Mouse (Mus musculus) frontal cortex, postnatal 36 days (tissue): Measurements from ENCODE around the gene Cemip2.
A peak's percentile ranks its signal among the peaks of the same experiment; 100 is the strongest.
"Not testable (repeated sequence)": the region's sequence is repeated elsewhere in the genome, so short reads cannot be mapped to it uniquely, and the experiment has no call there.

Experiments
- DNase-seq, 2 experiments: peaks; one replicate each; pipeline ENCODE4 v3.0.0; 2022; ENCODE audit warnings: low spot score in 2 of 2

The Cemip2 gene

DNA sequence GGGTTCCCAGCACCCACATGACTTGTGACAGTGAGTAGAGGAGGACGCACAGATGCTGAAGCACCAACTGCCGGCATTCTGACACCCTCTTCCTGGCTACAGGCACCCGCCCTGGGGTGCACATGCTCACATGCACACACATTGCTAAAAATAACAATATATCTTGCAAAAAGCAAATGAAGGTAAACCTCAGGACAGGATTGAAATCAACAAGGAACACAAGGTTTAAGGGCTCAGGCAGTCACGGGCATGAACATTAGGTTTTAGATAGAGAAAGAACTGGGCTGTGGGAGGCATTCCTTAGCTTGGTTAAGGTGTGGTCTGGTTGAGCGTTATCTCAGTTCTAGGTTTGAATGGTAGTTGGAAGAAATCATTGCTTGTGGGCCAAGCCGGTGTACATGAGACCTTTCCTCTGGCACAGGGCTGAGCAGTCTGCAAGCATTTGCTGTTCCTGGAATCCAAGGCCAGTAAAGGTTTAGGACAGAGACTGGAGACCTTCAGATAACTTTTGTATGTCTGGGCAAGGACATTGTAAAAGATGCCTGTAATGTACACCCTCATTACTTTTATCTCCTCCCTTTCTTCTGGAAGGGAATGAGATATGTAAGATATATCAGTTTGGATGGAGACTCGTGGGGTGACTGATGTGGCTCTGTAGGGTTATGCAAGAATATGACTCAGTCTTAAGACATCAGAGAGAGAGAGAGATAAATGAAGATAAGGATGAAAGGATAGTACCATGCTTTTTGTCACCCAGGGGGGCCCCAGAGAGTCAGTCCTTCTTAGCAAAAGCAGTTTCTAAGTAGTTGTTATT is 87.3 kb downstream of the Cemip2 start:
- DNase-seq = no peak

DNA sequence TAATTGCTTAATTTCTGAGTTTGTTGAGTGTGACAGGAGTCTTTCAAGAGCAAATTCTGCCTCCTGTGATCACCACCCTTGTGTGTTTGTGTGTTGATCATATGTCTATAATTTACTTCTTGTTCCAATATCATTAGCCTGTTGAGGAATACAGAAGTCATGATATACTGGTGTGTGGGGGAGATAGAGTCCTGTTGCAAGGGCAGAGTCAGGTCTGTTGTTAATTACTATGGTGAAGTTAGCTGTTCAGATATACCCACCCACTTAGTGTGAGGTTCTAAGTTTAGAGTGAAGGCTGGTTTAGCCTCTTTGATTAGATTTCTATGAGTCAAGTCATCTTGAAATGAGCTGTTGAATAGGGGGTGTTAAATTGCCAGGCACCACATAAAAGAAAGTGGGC is 88.0 kb downstream of the Cemip2 start:
- DNase-seq = no peak

DNA sequence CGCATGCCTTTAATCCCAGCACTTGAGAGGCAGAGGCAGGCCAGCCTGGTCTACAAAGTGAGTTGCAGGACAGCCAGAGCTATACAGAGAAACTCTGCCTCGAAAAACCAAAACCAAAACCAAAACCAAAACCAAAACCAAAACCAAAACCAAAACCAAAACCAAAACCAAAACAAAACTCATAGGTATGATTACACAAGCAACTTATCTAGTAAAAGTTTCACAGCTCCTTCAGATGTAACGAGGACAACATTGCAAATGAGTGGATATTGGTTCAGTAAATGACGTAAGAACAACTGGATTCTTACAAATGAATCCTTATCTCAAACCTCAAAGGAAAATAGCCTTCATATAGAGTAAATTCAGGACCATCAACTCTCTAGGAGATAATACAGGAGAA is 88.6 kb downstream of the Cemip2 start:
- not testable (repeated sequence) for DNase-seq

DNA sequence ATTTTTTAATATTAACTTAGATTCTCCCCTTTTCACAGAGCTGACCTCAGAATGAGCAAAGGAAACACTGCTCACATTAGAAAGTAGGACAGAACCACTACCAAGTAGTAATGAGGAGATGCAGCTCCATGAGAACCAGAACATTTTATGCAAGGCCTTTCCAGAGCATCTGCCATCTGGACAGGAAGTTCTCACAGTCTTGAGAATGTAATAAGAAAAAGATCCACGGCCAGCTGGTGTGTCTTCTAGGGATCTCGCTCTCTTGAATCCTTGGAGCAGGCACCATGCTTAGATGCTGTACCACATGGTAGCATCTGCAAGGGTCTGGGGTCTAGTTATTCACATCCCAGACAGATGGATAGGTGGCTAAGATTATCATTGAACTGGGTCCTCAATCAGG is 90.3 kb downstream of the Cemip2 start:
- peak in 1 of 2 experiments; percentile 15 for DNase-seq

DNA sequence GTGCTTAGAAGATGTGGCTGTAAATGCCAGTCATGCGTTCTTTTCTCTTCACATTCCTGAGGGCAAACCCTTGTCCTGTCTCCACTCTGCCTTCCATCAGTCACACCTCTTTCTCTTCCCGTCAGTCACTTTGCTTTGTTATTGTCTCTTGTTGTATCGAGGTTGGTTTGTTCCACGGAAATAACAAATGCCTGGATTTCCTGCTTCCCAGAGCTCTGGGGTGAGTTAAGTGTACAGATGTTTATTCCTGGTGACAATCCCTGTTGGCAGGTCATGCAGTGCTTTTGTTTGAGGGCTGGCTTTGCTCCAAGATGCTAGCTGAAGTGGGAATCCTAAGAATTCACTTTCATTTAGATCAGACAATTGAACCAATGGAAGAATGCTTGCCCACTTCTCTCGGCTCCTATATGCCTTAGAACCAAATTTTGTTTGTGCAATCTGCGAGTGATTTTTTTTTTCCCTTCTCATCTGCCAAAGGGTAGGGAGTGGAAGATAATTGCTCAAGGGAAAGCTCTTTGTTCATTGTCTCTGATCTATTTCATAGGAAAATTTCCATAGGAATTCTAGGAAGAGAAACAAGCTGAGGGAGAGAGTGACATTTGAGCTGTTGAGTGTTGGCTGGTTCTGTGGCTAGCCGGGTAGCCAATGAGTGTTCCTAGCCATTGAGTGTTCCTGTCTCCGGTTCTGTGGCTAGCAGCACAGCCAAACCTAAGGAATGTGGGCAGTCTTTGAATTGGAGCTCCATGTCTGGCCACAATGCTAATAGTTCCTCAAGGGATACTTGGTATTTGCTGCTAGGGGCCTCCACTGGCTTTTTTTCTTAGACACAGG is 104.2 kb downstream of the Cemip2 start:
- no peak for DNase-seq

DNA sequence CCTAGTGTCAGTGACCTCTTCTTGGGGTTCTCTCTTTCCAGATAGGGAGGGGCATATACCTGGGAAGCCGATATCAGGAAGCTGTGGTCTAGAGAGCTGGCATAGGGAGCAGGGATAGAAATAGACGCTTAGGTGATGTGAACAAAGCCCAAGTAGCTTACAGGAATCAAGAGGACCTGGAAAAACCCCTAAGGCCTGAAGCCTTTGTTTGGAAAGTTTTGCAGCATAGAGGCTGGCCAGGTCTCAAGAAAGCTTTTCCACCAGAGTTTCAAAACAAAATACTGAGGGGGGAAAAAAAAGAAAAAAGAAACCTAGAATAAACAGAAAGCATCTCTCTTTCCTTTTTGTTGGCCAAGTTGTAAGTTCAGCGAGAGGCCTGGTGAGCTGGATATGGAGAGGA is 104.9 kb downstream of the Cemip2 start:
- no peak for DNase-seq

DNA sequence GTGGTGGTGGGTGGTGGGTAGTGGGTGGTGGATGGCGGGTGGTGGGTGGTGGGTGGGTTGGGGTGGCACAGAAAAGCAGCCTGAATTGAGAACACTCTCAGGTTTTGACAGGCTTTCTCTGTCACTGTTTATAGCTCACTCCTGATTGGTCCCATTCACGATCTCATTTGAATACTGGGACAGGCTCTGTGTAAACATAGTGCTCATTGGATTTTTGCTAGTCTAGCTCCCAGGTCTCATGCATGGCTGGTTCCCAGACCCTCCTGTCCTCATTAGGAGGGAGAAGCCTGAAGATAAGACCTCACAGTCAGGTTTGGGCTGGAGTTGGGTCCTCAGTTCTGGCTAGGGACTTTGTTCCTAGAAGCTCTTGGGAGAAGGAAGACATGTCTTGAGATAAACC is 105.8 kb downstream of the Cemip2 start:
- no peak for DNase-seq

DNA sequence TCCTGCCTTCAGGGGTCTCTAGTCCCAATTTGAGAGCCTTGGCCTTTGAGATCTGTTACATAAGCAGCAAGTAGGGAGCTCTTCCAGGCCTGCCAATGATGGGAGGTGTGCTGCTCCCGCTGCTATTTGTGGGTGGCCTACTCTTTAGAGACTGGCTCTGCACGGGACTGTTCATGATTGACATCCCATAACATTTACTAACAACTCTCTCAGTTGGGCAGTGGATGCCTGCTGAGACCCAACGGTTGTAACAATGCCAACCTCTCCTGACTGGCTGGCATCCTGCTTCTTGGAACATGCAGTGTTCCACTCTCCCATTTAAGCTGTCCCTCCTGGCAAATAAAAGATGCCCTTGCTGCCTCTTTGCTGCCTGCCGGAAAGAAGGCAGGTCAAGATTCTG is 106.2 kb downstream of the Cemip2 start:
- no peak for DNase-seq

DNA sequence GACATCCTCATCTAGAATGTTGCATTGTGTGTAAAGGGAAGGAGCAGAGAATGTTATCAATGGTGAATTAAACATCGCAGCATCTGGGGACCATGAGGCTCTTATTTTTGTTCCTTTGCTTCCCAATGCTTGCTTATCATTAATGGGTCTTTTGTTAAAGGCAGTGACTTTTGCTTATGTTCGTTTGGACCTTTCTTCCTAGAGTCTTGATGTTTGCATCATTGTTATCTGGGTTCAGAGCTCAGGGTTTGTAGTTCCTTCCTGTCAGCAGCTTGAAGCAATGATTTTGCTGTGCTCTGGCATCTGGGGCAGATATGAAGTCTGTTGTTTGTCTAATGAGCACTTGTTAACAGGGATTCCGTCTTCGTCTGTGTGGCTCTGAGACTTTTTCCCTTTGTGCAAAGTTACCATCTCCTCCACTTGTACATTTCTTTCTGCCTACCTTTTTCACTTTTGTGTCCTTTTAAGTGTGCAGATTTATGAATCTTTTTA is 108.1 kb downstream of the Cemip2 start:
- DNase-seq = no peak

DNA sequence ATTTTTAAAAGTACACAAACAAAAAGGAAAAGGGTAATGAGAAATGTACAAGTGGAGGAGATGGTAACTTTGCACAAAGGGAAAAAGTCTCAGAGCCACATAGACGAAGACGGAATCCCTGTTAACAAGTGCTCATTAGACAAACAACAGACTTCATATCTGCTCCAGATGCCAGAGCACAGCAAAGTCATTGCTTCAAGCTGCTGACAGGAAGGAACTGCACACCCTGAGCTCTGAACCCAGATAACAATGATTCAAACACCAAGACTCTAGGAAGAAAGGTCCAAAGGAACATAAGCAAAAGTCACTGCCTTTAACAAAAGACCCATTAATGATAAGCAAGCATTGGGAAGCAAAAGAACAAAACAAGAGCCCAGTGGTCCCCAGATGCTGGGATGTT is 112.6 kb downstream of the Cemip2 start:
- no peak for DNase-seq

DNA sequence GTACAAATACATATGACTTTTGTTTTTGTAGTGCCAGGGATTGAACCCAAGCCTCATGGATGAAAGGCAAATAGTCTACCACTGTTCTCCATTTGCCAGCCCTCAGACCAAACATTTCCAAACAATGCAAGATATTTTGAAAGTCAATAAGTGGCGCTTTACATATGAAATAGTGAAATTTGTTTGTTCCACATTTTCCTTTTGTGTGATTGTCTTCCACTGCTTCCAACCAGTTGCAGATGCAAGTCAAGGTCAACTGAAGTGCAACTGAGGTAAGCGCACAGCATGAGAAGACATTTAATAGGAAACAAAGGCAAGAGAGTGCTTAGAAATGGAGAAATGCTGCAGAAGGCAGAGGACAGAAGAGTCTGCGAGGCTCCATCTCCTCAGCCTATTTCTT is 116.7 kb downstream of the Cemip2 start:
- DNase-seq = no peak

DNA sequence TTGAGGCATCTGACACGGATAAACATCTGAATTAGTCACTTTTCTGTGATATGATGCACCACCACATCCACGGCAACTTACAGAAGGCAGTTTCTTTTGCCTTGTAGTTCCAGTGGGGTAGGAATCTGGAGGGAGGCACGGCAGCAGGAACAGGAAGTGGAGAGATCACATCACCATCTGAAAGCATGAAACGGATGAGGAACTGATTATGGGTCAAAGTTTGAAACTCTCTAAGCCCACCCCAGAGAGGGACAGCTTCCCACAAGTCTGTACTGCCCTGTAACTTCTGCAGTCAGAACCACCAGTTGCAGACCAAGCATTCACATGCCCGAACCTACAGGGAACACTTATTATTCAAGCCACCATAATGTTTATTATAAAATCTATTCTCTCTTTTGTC is 117.4 kb downstream of the Cemip2 start:
- DNase-seq = no peak

DNA sequence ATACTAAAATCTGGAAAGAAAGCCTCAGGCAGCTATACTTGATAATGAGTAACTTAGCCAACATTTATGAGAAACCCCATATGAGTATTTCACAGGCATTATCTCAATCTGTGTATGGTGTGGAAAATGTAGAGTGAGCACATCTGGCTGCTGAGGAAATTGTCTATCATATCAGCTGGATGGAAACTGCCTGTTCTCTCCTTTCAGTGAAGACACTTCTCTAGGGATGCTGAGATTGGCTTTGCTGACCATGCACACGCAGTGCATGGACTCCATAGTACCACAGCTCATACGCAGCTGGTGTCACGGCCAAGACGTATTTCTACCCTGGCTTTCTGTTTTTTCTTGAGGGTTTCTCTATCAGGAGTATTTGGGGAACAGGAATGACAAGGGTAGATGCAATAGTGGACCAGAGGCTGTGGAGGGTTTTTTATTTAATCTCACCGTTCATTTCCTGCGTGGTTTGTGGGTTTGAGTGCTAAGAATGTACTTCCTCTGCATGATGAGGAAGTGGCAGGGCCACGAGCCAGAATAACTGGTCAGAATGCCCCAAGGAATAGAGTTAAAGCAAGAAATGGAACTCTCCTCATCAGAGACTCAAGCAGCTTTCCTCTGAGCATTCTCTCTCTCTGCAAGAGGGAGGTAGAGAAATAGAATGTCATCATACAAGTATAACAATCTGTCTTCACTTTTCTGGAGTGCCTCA is 119.1 kb downstream of the Cemip2 start:
- DNase-seq = no peak

DNA sequence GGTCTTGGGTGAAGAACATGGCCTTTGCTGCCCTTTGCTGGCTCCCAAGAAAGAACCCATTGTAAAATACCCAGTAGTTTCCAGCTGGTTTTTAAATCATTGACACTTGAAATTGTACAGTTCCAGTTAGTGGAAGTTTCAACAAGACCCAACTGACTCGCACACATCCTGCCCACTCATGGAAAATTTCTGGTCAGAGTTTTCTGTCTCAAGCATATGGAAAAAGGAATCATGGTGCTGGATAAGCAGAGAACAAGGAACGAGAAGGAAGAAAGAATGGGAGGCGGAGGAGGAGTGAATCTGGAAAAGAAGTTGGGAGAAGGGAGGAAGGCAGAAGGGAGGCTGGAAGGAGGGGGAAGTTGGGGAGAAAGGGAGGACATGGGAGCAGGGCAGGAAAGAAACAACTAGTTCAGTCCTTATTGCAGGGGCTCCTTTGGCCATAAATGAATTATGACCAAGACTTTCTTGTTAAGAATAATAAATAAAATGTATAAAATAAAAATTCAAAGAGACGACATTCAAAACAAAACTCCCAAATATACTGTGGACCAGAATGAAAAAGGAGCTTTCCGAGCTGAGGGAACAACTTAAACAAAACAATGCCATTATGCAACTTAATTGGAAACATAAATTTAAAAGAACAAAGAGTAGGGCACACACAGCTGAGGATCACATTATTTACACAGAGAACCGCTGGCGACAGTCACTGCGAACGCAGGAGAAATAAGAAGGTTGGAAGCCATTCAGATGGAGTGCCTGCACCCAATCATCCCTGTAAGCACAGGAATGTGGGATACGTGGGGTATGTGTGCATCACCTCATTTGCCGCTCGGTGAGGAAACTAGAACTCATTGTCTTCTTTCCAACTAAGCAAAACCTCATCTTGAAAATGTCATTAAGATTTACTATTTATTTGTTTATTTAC is 120.1 kb downstream of the Cemip2 start:
- no peak for DNase-seq
